Mouse (Mus musculus): ENCODE data around the gene Nxpe5.

- TF ChIP-seq POLR2A (IDR thresholded peaks at IDR 0.05; ENCODE audit: insufficient read depth, low read depth, low read length): no peak
- TF ChIP-seq EP300 (IDR thresholded peaks at IDR 0.05; ENCODE audit: insufficient read depth, low read depth, low read length): no peak
Measured at GRCm38 (mm10) chr5:138227367-138227766, 1.7 kb downstream of the Nxpe5 start.
